Mouse (Mus musculus): ENCODE measurements around the gene Pygo2. TPM values are rescaled to one million over a fixed set of nuclear protein-coding genes. Genes with fewer than 3 reads are reported as not detected.
A peak's percentile ranks its signal among the peaks of the same experiment; 100 is the strongest.

Gene Pygo2
- 4.6 and 13.0 TPM in 2 replicates for polyA plus RNA-seq (2012; ENCODE audit: insufficient read depth, insufficient read length, missing spikeins)

DNA sequence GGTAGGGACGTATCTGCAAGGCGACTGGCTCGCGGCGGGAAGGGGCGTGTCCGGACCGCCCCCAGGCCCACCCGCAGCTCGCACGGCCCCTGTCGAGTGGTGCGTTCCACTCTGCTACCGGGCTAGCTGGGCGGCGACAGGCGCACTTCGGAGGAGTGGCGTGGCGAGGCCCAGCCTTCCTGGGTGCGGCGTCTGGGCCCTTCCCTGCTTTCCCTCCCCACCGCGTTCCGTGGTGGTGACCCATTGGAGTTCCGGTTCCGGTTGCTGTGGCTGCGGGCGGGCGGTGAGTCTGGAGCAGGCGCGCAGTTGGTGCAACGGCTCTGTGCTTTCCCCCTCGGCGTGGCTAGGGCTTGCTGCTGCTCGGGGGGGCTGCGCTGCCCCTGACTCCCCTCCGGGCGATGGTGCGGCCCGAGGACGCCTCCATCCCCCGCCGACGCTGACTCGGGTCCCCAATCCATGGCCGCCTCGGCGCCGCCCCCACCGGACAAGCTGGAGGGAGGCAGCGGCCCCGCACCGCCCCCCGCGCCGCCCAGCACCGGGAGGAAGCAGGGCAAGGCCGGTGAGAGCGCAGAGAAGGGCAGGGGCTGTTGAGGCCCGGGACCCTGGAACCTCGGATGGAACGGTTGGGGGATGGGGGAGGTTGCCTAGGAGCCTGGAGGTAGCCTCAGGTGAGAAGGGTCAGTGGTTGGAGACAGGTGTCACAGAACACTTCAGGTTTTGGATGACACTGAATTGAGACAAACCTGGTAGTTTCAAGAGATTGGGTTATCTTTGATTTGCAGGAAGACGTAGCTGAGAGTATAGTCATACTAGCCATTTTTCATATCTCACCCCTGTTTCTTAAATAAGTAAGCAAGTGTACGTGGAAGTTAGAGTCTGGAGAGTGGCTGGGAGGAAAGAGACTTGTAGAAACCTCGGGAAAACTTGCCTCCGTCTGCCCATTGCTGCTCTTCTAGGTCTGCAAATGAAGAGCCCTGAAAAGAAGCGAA is at the start of gene Pygo2:
Gene Pygo2, plus strand, starts transcription at position 44 of the 989 bp plus-strand sequence.
- peak within 1 kb of the TSS; percentile 66 for H3K27ac ChIP-seq (replicated peaks; ENCODE audit: low read depth, low read length)
- H3K4me1 ChIP-seq (ENCODE audit: control insufficient read depth, insufficient read depth, insufficient read length, low read length), result peaks cover 5% of the 10 kb centered on the region; the same call in 1 of the 2 replicates
- H3K4me3 ChIP-seq (ENCODE audit: insufficient read depth, low read depth, low read length), result peak within 1 kb of the TSS; percentile 79

DNA sequence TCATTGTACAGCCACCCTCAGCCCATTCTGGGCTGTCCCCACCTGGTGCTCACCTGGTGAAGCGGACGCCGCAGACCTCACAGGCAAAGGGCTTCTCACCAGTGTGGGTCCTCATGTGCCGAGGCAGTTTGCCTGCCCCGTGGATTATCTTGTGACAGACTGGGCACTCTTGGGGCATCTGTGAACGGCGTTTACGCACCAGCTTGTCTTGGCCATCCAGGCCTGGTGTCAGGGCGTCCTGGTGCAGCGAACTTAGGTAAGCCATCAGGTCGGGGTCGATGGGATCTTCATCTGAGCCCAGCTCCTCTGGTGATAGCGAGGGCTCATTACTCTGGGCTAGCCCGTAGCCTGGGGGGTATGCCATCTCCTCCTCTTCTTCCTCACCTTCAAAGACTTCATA is 49.7 kb upstream of the Pygo2 start:
- no peak overlapping the region for H3K4me3 ChIP-seq (ENCODE audit: insufficient read depth, low read depth, low read length)

DNA sequence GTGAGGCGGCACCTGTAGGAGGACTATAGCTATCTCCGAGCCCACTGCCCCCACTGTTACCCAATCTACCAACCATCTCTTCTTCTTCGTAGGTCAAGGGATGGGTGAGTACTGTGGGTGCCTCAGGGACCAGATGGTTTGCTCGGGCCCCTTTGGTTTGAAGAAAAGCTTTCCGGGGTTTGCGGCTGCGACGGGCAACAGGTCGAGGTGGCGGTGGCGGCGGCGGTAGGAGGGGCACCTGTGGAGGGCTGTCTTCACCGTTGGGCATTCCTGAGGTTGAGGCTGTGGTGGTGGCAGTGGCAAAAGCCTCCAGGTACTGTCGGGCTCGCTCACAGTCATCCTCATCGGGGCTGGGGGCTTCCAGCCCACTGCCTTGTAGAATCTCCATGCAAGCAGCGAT is 49.3 kb upstream of the Pygo2 start:
- Histone ChIP-seq H3K27ac (replicated peaks; ENCODE audit: low read depth, low read length) (no peak overlapping the region), H3K4me1 (ENCODE audit: control insufficient read depth, insufficient read depth, insufficient read length, low read length) (peaks cover 17% of the 10 kb centered on the region), H3K4me3 (ENCODE audit: insufficient read depth, low read depth, low read length) (no peak overlapping the region)

More for the DNA sequence above, 49.7 kb upstream of the Pygo2 start:
- H3K27ac ChIP-seq (replicated peaks; ENCODE audit: low read depth, low read length), result peak overlapping the region; percentile 48; the same call in 1 of the 2 replicates
- H3K4me1 ChIP-seq (ENCODE audit: control insufficient read depth, insufficient read depth, insufficient read length, low read length), result peaks cover 17% of the 10 kb centered on the region

DNA sequence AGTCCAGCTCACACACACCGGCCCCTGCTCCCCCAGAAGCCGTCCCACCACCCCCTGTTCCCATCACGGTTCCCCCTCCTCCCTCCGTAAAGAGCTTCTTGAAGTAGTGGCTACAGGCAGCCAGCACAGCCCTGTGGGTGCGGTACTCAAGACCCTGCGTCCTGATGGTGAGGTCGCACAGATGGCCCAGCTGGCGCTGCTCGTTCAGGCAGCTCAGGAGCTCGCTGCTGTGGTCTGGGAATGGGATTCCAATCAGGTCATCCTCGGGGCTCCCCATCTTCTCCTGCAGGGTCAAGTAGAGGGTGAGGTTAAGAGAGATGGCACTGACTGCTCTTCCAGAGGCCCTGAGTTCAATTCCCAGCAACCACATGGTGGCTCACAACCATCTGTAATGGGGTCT is 48.8 kb upstream of the Pygo2 start:
- no peak overlapping the region for H3K4me3 ChIP-seq (ENCODE audit: insufficient read depth, low read depth, low read length)
- H3K4me1 ChIP-seq (ENCODE audit: control insufficient read depth, insufficient read depth, insufficient read length, low read length), result peaks cover 17% of the 10 kb centered on the region
- H3K27ac ChIP-seq (replicated peaks; ENCODE audit: low read depth, low read length), result no peak overlapping the region

DNA sequence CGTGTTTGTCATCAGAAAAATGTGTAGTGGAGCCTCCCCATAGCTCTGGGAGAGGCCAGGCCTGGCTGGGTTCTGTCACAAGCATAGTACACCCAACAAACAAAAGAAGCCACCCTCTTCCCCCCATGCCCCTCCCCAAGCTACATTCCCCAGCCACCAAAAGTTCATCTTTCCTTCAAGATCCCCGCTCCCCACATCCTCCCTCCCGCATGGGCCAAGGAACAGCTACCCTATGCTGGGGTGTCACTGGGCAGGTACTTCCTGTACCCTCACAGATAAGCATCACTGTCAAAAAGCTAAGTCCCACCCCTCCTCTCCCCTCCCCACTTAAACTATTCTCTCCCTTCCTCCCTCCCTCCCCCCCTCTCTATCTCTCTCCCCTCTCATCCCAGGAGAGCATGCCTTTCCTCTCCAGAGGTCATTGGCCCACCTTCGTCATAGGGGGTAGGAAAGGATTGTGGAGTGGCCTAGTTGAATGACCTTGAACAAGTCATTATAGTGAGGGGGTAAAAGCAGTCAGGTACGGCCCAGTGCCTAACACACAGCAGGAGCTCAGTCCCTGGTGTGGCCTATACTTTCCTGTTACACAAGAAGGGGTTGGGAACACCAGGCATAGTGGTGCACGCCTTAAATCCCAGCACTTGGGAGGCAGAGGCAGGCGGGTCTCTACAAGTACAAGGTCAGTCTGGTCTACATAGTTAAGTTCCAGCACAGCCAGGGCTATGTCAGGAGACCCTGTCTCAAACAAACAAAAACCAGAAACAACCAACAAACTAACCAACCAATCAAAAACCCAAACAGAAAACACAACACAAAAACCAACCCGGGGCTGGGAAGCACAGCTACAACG is 47.8 kb upstream of the Pygo2 start:
- Histone ChIP-seq H3K4me1 (ENCODE audit: control insufficient read depth, insufficient read depth, insufficient read length, low read length) (peaks cover 17% of the 10 kb centered on the region), H3K4me3 (ENCODE audit: insufficient read depth, low read depth, low read length) (no peak overlapping the region), H3K27ac (replicated peaks; ENCODE audit: low read depth, low read length) (peak overlapping the region; percentile 72)

DNA sequence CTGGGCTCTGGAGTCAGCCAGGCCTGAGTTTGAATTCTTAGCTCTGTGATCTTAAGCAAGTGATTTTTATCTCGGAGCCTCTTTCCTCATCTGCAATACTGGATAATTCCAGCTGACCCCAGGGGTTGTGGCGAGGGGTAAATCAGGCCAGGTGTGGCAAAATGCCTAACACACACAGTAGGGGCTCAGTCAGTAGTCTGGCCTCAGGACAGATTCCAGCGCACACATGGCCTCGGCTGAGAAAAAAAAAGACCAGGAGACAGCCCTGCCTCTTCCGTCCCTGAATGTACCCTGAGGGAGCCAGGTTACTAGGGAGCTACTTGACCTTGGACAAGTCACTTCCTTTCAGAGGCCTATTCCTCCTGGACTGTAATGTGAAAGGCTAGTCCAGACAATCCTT is 47.1 kb upstream of the Pygo2 start:
- no peak overlapping the region for H3K4me3 ChIP-seq (ENCODE audit: insufficient read depth, low read depth, low read length)
- peaks cover 17% of the 10 kb centered on the region for H3K4me1 ChIP-seq (ENCODE audit: control insufficient read depth, insufficient read depth, insufficient read length, low read length)
- peak overlapping the region; percentile 72 for H3K27ac ChIP-seq (replicated peaks; ENCODE audit: low read depth, low read length)

DNA sequence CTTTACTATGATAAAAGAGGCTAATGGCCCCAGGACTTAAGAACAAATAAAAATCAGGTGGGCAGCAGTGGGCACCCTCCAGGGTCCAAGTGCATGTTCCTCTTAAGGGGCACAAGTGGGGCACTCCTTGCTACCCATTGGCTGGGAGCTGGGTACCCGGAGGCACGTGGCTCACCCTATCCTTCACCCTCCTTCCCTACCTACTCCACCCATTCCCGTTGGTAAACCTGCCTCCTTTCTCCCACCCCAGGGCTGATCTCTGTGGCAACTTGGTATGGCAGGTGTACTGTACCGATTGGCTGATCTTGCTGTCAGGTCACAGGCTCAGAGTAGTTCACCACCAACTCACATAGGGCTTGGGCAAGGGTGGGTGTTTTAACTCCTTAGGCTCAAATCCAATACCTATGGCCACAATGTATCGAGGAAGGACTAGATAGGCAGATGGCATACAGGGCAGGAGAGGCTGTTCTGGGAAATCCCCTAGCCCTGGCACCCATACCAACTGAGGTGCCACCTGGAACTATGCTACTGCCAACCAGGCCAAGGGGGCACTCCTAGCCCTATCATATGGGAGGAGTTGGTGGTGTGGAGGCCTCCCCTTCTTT is 46.3 kb upstream of the Pygo2 start:
- Histone ChIP-seq H3K27ac (replicated peaks; ENCODE audit: low read depth, low read length) (peak overlapping the region; percentile 72), H3K4me1 (ENCODE audit: control insufficient read depth, insufficient read depth, insufficient read length, low read length) (peaks cover 20% of the 10 kb centered on the region), H3K4me3 (ENCODE audit: insufficient read depth, low read depth, low read length) (no peak overlapping the region)

DNA sequence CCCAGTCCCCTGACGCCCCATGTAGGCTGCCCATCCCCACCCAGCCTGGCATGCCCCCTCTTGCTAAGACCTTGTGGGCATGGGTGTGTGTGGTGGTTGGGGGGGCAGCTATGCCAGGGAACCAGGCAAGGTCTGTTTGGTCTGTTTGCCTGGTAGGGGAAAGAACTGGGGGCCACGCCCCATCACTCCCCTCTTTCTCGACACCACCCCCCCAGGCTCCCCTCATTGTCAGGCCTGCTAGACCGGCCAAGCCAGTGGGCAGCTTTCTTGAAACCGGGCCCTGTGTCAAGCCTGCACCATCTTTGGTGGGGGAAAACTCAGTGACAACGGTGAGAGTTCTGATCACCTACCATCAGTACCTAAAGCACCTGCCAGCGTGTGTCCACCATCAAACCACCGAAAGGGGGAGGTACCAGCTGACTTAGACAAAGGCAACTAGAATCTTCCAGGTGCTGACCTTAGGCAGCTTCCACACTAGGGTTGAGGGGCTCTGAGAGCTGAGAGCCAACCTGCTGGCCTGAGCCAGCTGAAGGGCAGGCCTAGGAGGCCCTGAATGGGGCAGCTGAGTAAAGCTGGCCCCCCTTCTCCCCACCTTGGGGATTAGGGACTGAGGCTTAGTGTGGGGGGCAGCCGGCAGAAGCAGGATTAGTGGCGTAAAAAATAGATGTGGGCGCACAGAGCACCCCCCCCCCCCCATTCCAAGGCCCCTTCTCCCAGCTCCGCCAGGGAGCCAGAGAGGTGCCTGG is 45.5 kb upstream of the Pygo2 start:
- H3K4me3 ChIP-seq (ENCODE audit: insufficient read depth, low read depth, low read length), result no peak overlapping the region
- H3K27ac ChIP-seq (replicated peaks; ENCODE audit: low read depth, low read length), result 0 out of 2 replicates have a peak overlapping the region, but pooled peaks have one; percentile 8
- H3K4me1 ChIP-seq (ENCODE audit: control insufficient read depth, insufficient read depth, insufficient read length, low read length), result peaks cover 24% of the 10 kb centered on the region

DNA sequence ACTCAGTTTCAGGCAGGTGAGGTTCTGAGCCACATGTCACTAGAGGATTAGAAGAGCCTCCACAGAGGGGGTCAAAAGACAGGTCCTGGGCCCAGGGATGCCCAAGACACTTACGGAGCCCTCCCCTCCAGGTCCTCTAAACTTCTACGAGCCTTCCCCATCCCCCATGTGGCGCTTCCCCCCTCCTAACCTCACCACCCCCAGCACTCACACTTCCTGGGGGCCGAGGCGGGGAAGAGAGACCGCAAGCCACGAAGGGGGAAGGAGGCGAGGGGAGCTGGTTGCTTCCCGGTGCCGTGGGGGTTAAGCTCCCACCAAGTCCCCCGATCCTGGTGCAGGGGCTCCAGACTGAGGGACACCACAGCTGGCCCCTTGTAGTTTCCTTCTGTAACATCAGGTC is 44.6 kb upstream of the Pygo2 start:
- peaks cover 25% of the 10 kb centered on the region for H3K4me1 ChIP-seq (ENCODE audit: control insufficient read depth, insufficient read depth, insufficient read length, low read length)
- H3K27ac ChIP-seq (replicated peaks; ENCODE audit: low read depth, low read length), result peak overlapping the region; percentile 91; the same call in 1 of the 2 replicates
- no peak overlapping the region for H3K4me3 ChIP-seq (ENCODE audit: insufficient read depth, low read depth, low read length)

DNA sequence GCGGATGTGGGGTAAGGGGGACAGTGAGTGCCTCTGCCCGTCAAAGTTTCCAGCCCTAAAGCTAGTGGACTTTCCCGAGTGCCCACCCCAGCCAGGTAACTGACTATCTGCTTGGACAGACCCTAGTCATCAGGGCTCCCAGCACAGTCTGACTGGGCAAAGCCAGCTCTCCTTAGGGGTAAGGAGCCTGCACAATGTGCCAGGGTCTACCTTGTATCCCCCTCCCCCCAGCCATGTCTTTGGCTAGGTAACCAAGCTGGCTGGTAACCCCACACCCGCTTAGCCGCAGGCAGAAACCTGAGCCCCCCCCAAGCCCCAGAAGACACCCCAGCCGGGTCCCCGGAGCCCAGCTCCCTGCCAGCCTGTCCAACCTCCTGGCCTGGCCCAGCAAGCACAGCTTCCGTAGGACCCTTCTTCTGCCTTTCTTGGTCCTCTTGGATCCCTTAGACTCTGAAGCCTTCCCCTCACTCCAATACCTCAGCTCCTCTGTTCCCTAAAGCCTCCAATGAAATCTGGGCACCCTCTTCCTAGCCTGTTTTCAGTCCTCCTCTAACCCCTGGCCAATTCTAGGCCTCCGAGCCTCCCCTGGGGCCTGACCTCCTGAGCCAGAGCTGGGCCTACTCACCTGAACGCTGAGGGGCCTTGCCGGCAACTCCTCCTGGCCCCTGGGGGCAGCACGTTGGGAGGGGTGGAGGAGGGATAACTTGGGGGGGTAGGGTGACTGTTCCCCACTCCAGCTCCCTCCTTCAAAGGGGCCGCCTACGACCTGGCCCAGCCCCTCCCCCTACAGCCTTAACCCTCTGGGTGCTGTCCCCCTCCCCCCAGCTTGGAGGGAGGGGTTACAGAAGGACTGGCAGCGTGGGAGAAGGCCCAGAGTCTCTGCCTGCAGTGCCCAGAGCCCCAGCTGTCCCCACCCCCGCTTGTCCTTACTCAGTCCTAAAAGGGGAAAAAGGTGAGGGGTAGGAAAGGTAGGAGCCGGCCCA is 43.3 kb upstream of the Pygo2 start:
- Histone ChIP-seq H3K4me1 (ENCODE audit: control insufficient read depth, insufficient read depth, insufficient read length, low read length) (peaks cover 25% of the 10 kb centered on the region), H3K27ac (replicated peaks; ENCODE audit: low read depth, low read length) (peak overlapping the region; percentile 91), H3K4me3 (ENCODE audit: insufficient read depth, low read depth, low read length) (peak overlapping the region; percentile 56)

DNA sequence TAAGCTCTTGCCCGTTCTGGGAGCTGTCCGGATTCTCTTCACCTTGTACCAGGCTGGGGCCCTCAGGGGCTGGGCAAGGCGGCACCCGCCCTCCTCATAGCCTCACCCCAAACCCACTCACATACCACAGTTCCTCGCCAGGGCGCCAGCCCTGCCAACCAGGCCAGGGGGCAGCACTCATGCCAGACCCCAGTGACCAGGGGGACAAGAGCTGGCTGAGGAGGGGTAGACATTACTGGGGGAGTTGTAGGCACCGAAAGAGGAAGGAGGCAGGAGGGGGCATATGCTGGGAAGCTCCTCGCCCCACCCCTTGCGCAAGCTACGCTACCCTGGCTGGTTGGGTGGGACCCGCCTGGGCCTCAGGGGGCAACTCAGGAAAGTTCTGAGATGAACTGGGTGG is 42.4 kb upstream of the Pygo2 start:
- Histone ChIP-seq H3K4me3 (ENCODE audit: insufficient read depth, low read depth, low read length) (peak overlapping the region; percentile 56), H3K4me1 (ENCODE audit: control insufficient read depth, insufficient read depth, insufficient read length, low read length) (peaks cover 22% of the 10 kb centered on the region), H3K27ac (replicated peaks; ENCODE audit: low read depth, low read length) (peak overlapping the region; percentile 91)

DNA sequence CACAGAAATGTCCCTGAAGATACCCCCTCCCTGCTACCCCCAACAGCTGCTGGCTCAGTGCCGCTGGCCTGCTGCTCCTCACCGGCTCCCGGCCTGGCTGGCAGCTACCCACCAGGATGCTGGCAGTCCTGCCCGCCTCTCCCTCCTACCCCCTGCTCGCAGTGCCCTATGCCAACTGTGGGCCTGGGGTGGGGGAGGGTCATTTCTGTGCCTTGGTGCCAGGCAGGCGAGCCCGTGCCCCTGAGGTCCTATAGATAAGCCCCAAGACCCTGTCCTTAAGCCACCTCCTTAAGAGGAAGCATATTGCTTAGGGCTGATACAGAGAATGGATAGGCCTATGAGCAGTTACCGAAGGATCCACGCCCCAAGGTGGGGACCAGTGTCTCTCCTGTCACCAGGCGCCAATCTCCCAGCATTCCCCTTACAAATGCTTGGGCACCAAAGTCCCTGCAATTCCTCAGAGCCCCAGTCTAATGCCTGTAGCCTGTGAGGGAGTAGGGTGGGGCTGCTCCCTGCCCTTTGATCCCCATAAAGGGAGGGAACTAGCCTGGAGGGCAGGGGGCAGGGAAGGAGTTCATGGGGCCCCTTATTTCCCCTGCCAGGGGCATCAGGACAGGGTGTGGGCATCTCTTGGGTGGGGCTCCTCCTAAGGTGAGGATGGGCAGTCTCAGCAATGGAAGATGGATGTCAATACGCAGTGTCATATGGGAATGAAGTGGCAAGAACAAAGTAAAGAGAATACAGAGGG is 41.7 kb upstream of the Pygo2 start:
- peak overlapping the region; percentile 91 for H3K27ac ChIP-seq (replicated peaks; ENCODE audit: low read depth, low read length)

More for the DNA sequence above, 41.7 kb upstream of the Pygo2 start:
- Histone ChIP-seq H3K4me3 (ENCODE audit: insufficient read depth, low read depth, low read length) (peak overlapping the region; percentile 56), H3K4me1 (ENCODE audit: control insufficient read depth, insufficient read depth, insufficient read length, low read length) (peaks cover 22% of the 10 kb centered on the region)

All from brown adipose tissue, adult 24 weeks (tissue).